Mouse (Mus musculus): ENCODE data around the gene Vrk2.

GRCm38 (mm10) chr11:26481691-26482242 is 112.0 kb downstream of the Vrk2 start:
- TF ChIP-seq CTCF (IDR thresholded peaks at IDR 0.05; ENCODE audit: insufficient read depth, low read length), result no peak
- TF ChIP-seq POLR2A (IDR thresholded peaks at IDR 0.05; ENCODE audit: borderline replicate concordance, extremely low read depth, low read depth, low read length), result no peak
